Mouse (Mus musculus) megakaryocyte, embryonic 14.5 days (primary cell): ENCODE data around the gene Tomm34. TPM values are rescaled to one million over a fixed set of nuclear protein-coding genes. Genes with fewer than 3 reads are reported as not detected.

Experiments used
- H3K27me3 ChIP-seq: replicated peaks from 2 replicates; pipeline ENCODE3; 2012; ENCODE audit warnings: inconsistent platforms
- H3K36me3 ChIP-seq: replicated peaks from 2 replicates; pipeline ENCODE3; 2012; ENCODE audit warnings: low read length, inconsistent platforms, mixed read lengths
- H3K4me1 ChIP-seq: 2 replicates; pipeline ENCODE4 v1.6.1; 2012; ENCODE audit warnings: inconsistent platforms
- H3K4me3 ChIP-seq: replicated peaks from 2 replicates; pipeline ENCODE3; 2012; ENCODE audit warnings: moderate library complexity, mild to moderate bottlenecking, inconsistent platforms
- H3K9me3 ChIP-seq: 2 replicates; pipeline ENCODE4 v1.6.1; 2012; ENCODE audit warnings: inconsistent platforms
- FLI1 ChIP-seq: IDR thresholded peaks from 2 replicates; pipeline ENCODE4 v1.6.1; 2012; ENCODE audit warnings: low read length, inconsistent platforms, mixed read lengths
- GATA1 ChIP-seq: IDR thresholded peaks from 3 replicates; pipeline ENCODE4 v1.6.1; 2012; ENCODE audit warnings: mixed read lengths, low read length, inconsistent platforms, borderline replicate concordance
- polyA plus RNA-seq: library from polyadenylated mRNA; stranded (reverse); fragments of >175 nt; gene quantifications from 2 replicates; pipeline ENCODE4 v1.2.3, GENCODE M21; 2012; ENCODE audit warnings: low replicate concordance; ENCODE audit not compliant: insufficient read depth

The Tomm34 gene
- polyA plus RNA-seq, 1 experiment: 17.4 TPM

- Histone ChIP-seq H3K4me1 (peaks cover 12% of the 10 kb centered on the region), H3K27me3 (peaks cover 12% of the 10 kb centered on the region), H3K9me3 (peaks cover 2% of the 10 kb centered on the region; the same call in 1 of the 2 replicates), H3K4me3 (peak overlapping the region; percentile 90), H3K36me3 (peaks cover 29% of the 10 kb centered on the region)
- TF ChIP-seq FLI1: no peak
- no peak for TF ChIP-seq GATA1
Observed at GRCm38 (mm10) chr2:164047197-164047690, 23.7 kb downstream of the Tomm34 start.

GRCm38 (mm10) chr2:164041523-164041922 is 29.4 kb downstream of the Tomm34 start:
- Histone ChIP-seq H3K4me3 (no peak overlapping the region), H3K9me3 (peaks cover 3% of the 10 kb centered on the region; the same call in 1 of the 2 replicates), H3K36me3 (no peaks in the 10 kb centered on the region), H3K27me3 (peaks cover 22% of the 10 kb centered on the region), H3K4me1 (peaks cover 24% of the 10 kb centered on the region)
- no peak for TF ChIP-seq FLI1
- no peak for TF ChIP-seq GATA1

- TF ChIP-seq GATA1 (no peak), FLI1 (no peak)
- Histone ChIP-seq H3K27me3 (peaks cover 22% of the 10 kb centered on the region), H3K9me3 (peaks cover 3% of the 10 kb centered on the region; the same call in 1 of the 2 replicates), H3K4me3 (no peak overlapping the region), H3K36me3 (no peaks in the 10 kb centered on the region), H3K4me1 (peaks cover 27% of the 10 kb centered on the region)
Observed at GRCm38 (mm10) chr2:164040949-164041348, 30.0 kb downstream of the Tomm34 start.

DNA sequence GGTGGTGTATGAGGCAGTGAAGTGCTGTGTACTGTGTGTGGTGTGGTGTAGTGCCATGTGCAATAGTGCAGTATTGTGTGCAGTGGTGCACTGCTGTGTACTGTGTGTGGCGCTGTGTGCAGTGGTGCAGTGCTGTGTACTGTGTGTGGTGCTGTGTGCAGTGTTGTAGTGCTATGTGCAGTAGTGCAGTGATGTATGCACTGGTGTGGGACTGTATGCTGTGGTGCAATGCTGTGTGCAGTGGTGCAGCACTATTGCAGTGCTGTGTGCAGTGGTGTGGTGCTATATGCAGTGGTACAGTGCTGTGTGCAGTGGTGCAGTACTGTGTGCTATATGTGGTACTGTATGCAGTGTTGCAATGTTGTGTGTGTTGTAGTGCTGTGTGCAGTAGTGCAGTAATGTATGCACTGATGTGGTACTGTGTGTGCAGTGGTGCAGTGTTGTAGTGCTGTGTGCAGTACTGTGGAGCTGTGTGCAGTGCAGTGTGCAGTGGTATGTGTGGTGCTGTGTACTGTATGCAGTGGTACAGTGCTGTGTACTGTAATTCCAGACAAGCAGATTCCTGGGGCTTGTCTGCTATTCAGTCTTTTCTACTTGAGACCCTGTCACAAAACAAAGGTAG is 32.5 kb downstream of the Tomm34 start:
- no peaks in the 10 kb centered on the region for H3K36me3 ChIP-seq
- peak overlapping the region; percentile 76 for H3K4me3 ChIP-seq
- TF ChIP-seq GATA1 (peak; percentile 29; the same call in 1 of the 3 replicates), FLI1 (no peak)

GRCm38 (mm10) chr2:164036520-164037019 is 34.4 kb downstream of the Tomm34 start:
- peaks cover 24% of the 10 kb centered on the region for H3K4me1 ChIP-seq
- no peak overlapping the region for H3K4me3 ChIP-seq
- TF ChIP-seq FLI1: no peak
- TF ChIP-seq GATA1: no peak
- no peaks in the 10 kb centered on the region for H3K36me3 ChIP-seq
- H3K9me3 ChIP-seq: peaks cover 13% of the 10 kb centered on the region
- H3K27me3 ChIP-seq: peaks cover 10% of the 10 kb centered on the region

More for the DNA sequence above, 32.5 kb downstream of the Tomm34 start:
- H3K4me1 ChIP-seq: peaks cover 27% of the 10 kb centered on the region
- peaks cover 3% of the 10 kb centered on the region; the same call in 1 of the 2 replicates for H3K9me3 ChIP-seq
- peaks cover 15% of the 10 kb centered on the region for H3K27me3 ChIP-seq

- peaks cover 10% of the 10 kb centered on the region for H3K27me3 ChIP-seq
- peaks cover 13% of the 10 kb centered on the region for H3K9me3 ChIP-seq
Observed at GRCm38 (mm10) chr2:164032973-164033372, 38.0 kb downstream of the Tomm34 start.

GRCm38 (mm10) chr2:164031147-164031546 is 39.8 kb downstream of the Tomm34 start:
- no peaks in the 10 kb centered on the region for H3K36me3 ChIP-seq
- no peak for TF ChIP-seq GATA1
- no peak for TF ChIP-seq FLI1
- H3K27me3 ChIP-seq: peaks cover 15% of the 10 kb centered on the region
- no peaks in the 10 kb centered on the region for H3K4me1 ChIP-seq
- no peak overlapping the region for H3K4me3 ChIP-seq
- peaks cover 13% of the 10 kb centered on the region for H3K9me3 ChIP-seq

More at GRCm38 (mm10) chr2:164032973-164033372, 38.0 kb downstream of the Tomm34 start:
- Histone ChIP-seq H3K36me3 (no peaks in the 10 kb centered on the region), H3K4me1 (peaks cover 6% of the 10 kb centered on the region), H3K4me3 (no peak overlapping the region)
- TF ChIP-seq GATA1 (no peak), FLI1 (no peak)

DNA sequence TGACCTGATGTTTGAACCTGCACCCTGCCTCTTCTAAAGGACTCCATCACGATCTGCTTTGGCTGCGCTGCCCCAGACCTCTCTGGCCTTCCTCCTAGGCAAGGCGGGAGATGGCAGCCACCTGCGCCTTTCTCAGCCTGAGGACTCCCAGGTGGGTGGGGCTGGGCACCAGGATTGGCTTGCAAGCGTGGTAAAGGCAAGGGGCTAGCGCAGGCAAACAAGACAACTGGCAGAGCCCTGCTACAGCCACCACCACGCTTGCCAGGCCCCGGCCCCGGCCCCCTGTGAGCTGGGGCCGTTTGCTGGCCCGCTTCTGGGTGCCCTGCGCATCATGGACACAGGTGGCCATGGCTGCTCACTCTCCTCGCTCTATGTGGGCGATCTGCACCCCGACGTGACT is 45.8 kb downstream of the Tomm34 start, which contains the start of gene Pabpc1l:
TSS of gene Pabpc1l (plus strand) at position 301 of the 400 bp plus-strand sequence.
- Histone ChIP-seq H3K27me3 (peaks cover 21% of the 10 kb centered on the region), H3K36me3 (no peaks in the 10 kb centered on the region), H3K9me3 (no peaks in the 10 kb centered on the region), H3K4me3 (no peak within 1 kb of the TSS), H3K4me1 (peaks cover 7% of the 10 kb centered on the region)
- TF ChIP-seq FLI1 (no peak), GATA1 (no peak)

DNA sequence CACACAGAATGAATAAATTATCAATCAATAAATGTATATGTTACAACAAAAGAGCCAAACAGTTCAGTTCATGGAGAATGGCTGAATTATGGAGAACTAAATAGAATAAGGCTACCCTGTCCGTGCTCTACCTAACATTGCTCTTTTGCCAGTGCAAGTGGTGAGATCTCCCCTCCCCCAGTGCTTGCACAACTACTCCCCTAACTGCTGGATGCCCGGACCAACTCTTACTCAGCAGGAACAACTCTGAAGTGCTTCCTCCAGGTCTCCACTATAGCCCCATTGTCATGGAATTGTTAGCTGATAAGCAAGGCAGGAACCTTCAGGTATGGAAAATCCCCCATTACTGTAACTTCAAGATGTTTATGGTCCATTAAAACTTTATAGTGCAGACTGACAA is 48.9 kb downstream of the Tomm34 start:
- H3K36me3 ChIP-seq: peaks cover 28% of the 10 kb centered on the region
- H3K27me3 ChIP-seq: peaks cover 15% of the 10 kb centered on the region
- no peak for TF ChIP-seq FLI1
- TF ChIP-seq GATA1: no peak
- no peaks in the 10 kb centered on the region for H3K9me3 ChIP-seq
- peaks cover 23% of the 10 kb centered on the region for H3K4me1 ChIP-seq
- no peak overlapping the region for H3K4me3 ChIP-seq

DNA sequence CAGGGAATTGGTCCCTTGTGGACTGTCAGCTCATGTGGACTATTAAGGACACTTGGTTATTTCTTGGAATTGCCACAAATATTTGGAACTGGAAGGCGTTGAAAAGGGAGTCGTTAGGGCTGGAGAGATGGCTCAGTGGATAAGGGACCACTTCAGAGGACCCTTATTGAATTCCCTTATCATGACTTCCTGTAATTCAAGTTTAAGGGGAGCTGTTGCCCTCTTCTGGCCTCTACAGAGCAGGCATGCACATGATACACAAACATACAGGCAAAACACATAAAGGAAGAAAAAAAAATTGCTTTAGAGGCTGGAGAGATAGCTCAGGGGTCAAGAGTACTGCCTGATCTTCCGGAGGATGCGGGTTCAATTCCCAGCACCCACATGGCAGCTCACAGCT is 51.0 kb downstream of the Tomm34 start:
- TF ChIP-seq FLI1 (no peak), GATA1 (no peak)
- peaks cover 23% of the 10 kb centered on the region for H3K4me1 ChIP-seq
- H3K9me3 ChIP-seq: no peaks in the 10 kb centered on the region
- H3K27me3 ChIP-seq: no peaks in the 10 kb centered on the region
- no peak overlapping the region for H3K4me3 ChIP-seq
- peaks cover 50% of the 10 kb centered on the region for H3K36me3 ChIP-seq
